Mouse (Mus musculus) E14TG2a.4 (cell line): ENCODE results near the gene Aff1.

Source experiments
- H3K27me3 ChIP-seq: 2 replicates; pipeline ENCODE4 v1.6.1; 2014; ENCODE audit warnings: low read length, control low read depth; ENCODE audit not compliant: insufficient read depth
- H3K36me3 ChIP-seq: 2 replicates; pipeline ENCODE4 v1.6.1; 2014; ENCODE audit warnings: low read length, control low read depth; ENCODE audit not compliant: insufficient read depth
- H3K4me1 ChIP-seq: replicated peaks from 2 replicates; pipeline ENCODE4 v1.6.1; 2014; ENCODE audit warnings: low read depth, low read length, control low read depth
- H3K4me3 ChIP-seq: replicated peaks from 2 replicates; pipeline ENCODE4 v1.5.1; 2014; ENCODE audit warnings: mild to moderate bottlenecking, low read length
- H3K9me3 ChIP-seq: 2 replicates; pipeline ENCODE4 v1.6.1; 2014; ENCODE audit warnings: low read length, control low read depth
- CTCF ChIP-seq: conservative IDR thresholded peaks from 2 replicates; pipeline ENCODE4 v1.5.1; 2014; ENCODE audit warnings: low read length
- NANOG ChIP-seq: IDR thresholded peaks from 2 replicates; pipeline ENCODE4 v1.6.1; 2014; ENCODE audit warnings: borderline replicate concordance, low read length, mixed read lengths
- POU5F1 ChIP-seq: IDR thresholded peaks from 2 replicates; pipeline ENCODE4 v1.6.1; 2014; ENCODE audit warnings: low read length, borderline replicate concordance

The Aff1 gene

DNA sequence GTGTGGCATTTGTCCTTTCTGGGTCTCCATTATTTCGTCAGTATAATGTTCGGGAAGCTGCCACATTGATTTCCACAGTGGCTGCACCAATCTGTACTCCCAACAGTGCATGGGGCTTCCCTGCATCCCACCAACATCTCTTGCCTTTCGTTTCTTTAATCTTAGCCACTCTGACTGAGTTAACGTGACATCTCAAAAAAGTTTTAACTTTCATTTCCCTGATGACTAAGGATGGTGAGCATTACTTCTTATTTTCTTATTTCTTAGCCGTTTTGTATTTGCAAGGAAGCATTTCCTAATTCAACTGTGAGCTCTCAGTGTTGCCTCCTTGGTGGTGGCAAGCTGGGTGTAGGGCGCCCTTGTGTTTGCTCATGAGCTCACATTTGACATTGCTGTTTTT is 22.8 kb downstream of the Aff1 start:
- Histone ChIP-seq H3K4me3 (0 out of 2 replicates have a peak overlapping the region, but pooled peaks have one; percentile 33), H3K36me3 (peaks cover 25% of the 10 kb centered on the region), H3K4me1 (peaks cover 94% of the 10 kb centered on the region), H3K27me3 (no peaks in the 10 kb centered on the region), H3K9me3 (no peaks in the 10 kb centered on the region)
- TF ChIP-seq CTCF: no peak
- TF ChIP-seq NANOG: no peak
- TF ChIP-seq POU5F1: no peak

- TF ChIP-seq CTCF: no peak
- no peak for TF ChIP-seq NANOG
- no peak for TF ChIP-seq POU5F1
- Histone ChIP-seq H3K9me3 (no peaks in the 10 kb centered on the region), H3K27me3 (no peaks in the 10 kb centered on the region), H3K4me3 (no peak overlapping the region), H3K36me3 (peaks cover 25% of the 10 kb centered on the region), H3K4me1 (peaks cover 94% of the 10 kb centered on the region)
Observed at GRCm38 (mm10) chr5:103716824-103717342, 24.7 kb downstream of the Aff1 start.

- H3K4me3 ChIP-seq: no peak overlapping the region
- peaks cover 21% of the 10 kb centered on the region for H3K36me3 ChIP-seq
- no peaks in the 10 kb centered on the region for H3K27me3 ChIP-seq
- no peaks in the 10 kb centered on the region for H3K9me3 ChIP-seq
- H3K4me1 ChIP-seq: peaks cover 89% of the 10 kb centered on the region
- TF ChIP-seq NANOG (no peak), CTCF (no peak), POU5F1 (no peak)
Observed at GRCm38 (mm10) chr5:103719131-103719530, 27.0 kb downstream of the Aff1 start.

DNA sequence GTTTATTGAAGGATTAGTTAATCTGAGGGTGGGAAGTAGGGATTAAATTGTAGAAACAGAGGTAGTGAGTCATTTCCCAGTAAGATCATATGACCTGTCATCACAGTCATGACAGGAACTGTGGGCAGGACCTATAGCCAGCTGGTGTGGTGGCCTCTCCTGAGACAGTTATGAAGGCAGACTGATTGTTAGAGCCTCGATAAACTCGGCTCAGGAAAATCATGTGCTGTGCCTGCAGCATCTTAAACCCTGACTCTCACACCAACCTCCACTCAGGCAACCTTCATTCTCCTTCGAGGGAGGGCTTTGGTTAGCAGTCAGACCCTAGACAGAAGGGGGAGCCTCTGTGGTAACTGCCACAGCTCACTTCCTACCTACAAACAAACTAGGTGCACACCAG is 27.7 kb downstream of the Aff1 start:
- Histone ChIP-seq H3K4me1 (peaks cover 86% of the 10 kb centered on the region), H3K4me3 (0 out of 2 replicates have a peak overlapping the region, but pooled peaks have one; percentile 18), H3K27me3 (no peaks in the 10 kb centered on the region), H3K9me3 (no peaks in the 10 kb centered on the region), H3K36me3 (peaks cover 20% of the 10 kb centered on the region)
- TF ChIP-seq NANOG: no peak
- no peak for TF ChIP-seq CTCF
- TF ChIP-seq POU5F1: no peak

DNA sequence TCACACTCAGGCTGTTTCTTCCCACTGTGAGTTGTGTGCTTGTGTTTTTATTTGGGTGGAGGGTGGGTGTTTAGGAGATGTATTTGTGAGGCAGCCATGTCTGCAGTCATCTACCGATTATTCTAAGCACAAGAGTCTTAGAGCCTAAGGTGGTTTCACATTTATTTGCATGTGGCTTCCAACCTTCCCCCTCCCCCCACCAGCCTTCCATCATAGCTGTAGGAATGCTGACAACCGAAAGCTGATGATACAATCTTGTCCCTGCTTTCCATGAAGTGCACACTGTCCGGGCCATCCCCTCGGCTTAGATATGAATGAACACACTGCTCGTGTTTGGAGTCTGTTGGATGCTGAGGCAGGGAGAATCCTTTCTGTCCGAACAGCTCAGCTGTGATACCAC is 28.8 kb downstream of the Aff1 start:
- no peak for TF ChIP-seq CTCF
- TF ChIP-seq NANOG: no peak
- no peak for TF ChIP-seq POU5F1
- Histone ChIP-seq H3K4me3 (peak overlapping the region; percentile 37), H3K36me3 (peaks cover 12% of the 10 kb centered on the region), H3K27me3 (no peaks in the 10 kb centered on the region), H3K4me1 (peaks cover 86% of the 10 kb centered on the region), H3K9me3 (no peaks in the 10 kb centered on the region)

DNA sequence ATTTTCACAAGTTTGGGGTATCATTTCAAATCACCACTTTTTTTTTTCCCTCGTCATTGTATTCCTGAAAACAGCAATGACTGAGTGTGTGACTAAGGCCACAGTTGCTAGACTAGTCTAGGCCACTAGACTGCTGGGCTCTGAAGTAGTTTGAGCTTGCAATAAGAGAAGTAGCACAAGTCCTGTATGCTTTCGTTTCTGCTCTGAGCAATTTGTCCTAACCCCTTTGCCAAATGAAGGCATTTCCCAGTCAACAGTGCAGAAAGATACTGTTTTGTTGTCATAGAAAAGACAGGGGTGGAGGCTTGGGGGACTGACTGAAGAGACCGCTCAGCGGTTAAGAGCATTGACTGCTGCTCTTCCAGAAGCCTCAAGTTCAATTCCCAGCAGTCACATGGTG is 29.3 kb downstream of the Aff1 start:
- H3K27me3 ChIP-seq: no peaks in the 10 kb centered on the region
- H3K36me3 ChIP-seq: peaks cover 13% of the 10 kb centered on the region
- no peaks in the 10 kb centered on the region for H3K9me3 ChIP-seq
- H3K4me1 ChIP-seq: peaks cover 87% of the 10 kb centered on the region
- H3K4me3 ChIP-seq: peak overlapping the region; percentile 37; the same call in 1 of the 2 replicates
- TF ChIP-seq POU5F1 (no peak), CTCF (no peak), NANOG (no peak)

DNA sequence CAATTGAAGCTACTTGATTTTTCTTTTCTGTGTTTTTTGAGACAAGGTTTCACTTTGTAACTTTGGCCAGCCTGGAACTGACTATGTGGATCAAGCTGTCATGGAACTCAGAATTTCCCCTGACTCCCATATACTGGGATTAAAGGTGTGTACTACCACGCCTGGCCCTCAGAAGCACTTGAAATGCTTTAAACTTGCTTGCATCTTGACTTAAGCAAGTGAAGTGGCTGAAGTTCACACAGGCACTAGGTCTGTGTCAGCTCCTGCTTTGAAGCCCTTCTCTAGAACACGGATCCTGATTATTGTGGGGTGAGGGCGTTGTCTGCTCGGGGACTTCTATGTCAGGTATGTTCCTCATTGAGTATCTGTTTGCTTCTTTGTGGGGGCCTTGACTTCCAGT is 30.5 kb downstream of the Aff1 start:
- no peak for TF ChIP-seq CTCF
- Histone ChIP-seq H3K27me3 (no peaks in the 10 kb centered on the region), H3K4me3 (peak overlapping the region; percentile 57), H3K36me3 (peaks cover 6% of the 10 kb centered on the region; the same call in 1 of the 2 replicates), H3K4me1 (peaks cover 83% of the 10 kb centered on the region), H3K9me3 (no peaks in the 10 kb centered on the region)

DNA sequence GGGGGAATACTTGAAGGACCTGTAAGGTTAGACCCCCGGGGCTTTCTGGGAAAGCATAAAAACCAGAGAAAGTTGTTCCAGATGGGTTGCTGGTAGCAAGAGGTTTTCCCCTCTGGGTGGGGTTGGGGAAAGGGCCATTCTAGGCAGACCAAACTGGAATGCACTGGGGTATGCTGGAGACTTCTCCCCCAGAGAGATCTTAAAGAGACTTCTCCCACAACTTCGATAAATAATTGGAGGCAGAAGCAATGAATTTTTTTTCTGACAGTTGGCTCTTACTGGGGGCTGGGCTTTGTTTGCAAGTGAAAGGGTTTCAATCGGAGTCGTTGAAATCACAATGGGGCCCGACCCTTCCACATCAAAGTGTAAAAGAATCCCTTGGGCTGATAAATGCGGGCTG is 32.2 kb downstream of the Aff1 start:
- Histone ChIP-seq H3K4me3 (peak overlapping the region; percentile 57), H3K4me1 (peaks cover 81% of the 10 kb centered on the region), H3K27me3 (no peaks in the 10 kb centered on the region), H3K36me3 (0 out of 2 replicates have a peak, but pooled peaks cover 10% of the 10 kb centered on the region), H3K9me3 (no peaks in the 10 kb centered on the region)
- TF ChIP-seq NANOG (peak; percentile 98), CTCF (no peak), POU5F1 (peak; percentile 91; the same call in 1 of the 2 replicates)

GRCm38 (mm10) chr5:103724823-103725222 is 32.6 kb downstream of the Aff1 start:
- 0 out of 2 replicates have a peak, but pooled peaks cover 10% of the 10 kb centered on the region for H3K36me3 ChIP-seq
- H3K9me3 ChIP-seq: no peaks in the 10 kb centered on the region
- H3K4me1 ChIP-seq: peaks cover 81% of the 10 kb centered on the region
- H3K4me3 ChIP-seq: peak overlapping the region; percentile 57
- TF ChIP-seq CTCF (no peak), POU5F1 (no peak), NANOG (no peak)
- H3K27me3 ChIP-seq: no peaks in the 10 kb centered on the region
